Mouse (Mus musculus) heart, postnatal 10 days (tissue): ENCODE results near the gene Mrpl24. TPM values are rescaled to one million over a fixed set of nuclear protein-coding genes. Genes with fewer than 3 reads are reported as not detected.

Experiments used
- DNase-seq, 2 experiments: peaks; one replicate each; pipeline ENCODE4 v3.0.0; 2021
- intact Hi-C: fragments of 180-260 bp; cut with DNase I; formaldehyde crosslinking; loops from one replicate; pipeline ENCODE4 v1.15.1; 2025
- total RNA-seq, 2 experiments: library from RNA; stranded (reverse); gene quantifications; 2 replicates each; pipeline ENCODE4 v1.2.3; 2021

Gene Mrpl24
- total RNA-seq, 2 experiments from 2014 or later = 60.5 to 75.5 TPM

DNA sequence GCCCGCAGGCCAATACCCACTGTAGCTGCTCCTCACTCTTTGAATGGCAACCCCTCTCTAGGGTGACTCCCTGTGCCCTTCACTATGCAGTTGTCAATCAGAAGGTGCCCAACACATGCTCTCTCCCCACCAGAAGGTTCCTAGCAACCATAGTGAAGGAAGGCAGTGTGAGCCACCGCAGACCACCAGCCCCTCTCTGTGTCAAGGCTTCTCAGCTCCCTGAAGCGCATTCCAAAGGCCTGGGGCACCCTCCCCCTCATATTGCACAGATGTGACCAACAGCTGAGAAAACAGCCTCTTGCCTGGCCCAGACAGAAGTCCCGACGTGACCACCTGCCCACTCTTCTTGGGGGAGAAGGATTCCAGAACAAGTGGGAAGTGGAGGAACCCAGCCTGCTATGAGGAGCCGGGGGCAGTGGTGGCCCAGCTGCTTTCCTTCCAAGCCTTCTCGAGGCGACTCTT, 52.9 kb downstream of the Mrpl24 start:
- intact Hi-C loops = no loop called here
- no peak for DNase-seq

DNA sequence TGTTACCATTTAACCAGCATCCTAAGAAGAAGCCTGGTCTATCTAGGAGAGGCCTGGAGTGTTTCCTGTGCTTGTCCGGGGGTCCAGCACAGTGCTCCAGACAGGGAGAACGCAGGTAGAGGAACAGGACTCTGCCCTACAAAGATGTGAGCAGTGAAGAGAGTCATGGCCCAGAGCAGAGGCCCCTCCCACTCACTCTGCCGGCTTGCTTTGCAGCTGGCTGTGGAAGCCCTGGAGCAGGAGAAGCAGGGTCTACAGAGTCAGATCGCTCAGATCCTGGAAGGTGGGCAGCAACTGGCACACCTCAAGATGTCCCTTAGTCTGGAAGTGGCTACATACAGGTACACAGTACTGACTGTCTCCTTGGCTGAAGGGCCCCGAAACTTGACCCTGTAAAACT, 53.5 kb downstream of the Mrpl24 start:
- no peak for DNase-seq
- intact Hi-C loops = no loop called here

Other genes starting within 250 kb of the Mrpl24 start
- under 1 TPM; 0.29 to 0.50 TPM for gene Lrrc71, start 170.9 kb upstream of the Mrpl24 start, total RNA-seq
- under 1 TPM; 0.15 to 0.29 TPM for gene Ntrk1, start 124.3 kb upstream of the Mrpl24 start, total RNA-seq
- under 1 TPM; 0.20 to 0.55 TPM for gene Insrr, start 122.6 kb upstream of the Mrpl24 start, total RNA-seq
- gene Pear1, start 95.2 kb upstream of the Mrpl24 start, total RNA-seq = 10 to 100 TPM; 29.5 to 30.7 TPM
- gene Sh2d2a, start 72.8 kb upstream of the Mrpl24 start, total RNA-seq = under 1 TPM; 0.10 to 0.31 TPM
- gene Prcc, start 33.9 kb upstream of the Mrpl24 start, total RNA-seq = 10 to 100 TPM; 54.8 to 56.2 TPM
- 100 to 1,000 TPM; 106 to 112 TPM for gene Hdgf, start 13.2 kb upstream of the Mrpl24 start, total RNA-seq
- gene Isg20l2, start 10.8 kb downstream of the Mrpl24 start, total RNA-seq = 10 to 100 TPM; 16.2 to 18.9 TPM
- gene Rrnad1, start 11.2 kb downstream of the Mrpl24 start, total RNA-seq = 1 to 10 TPM; 6.8 to 7.0 TPM
- under 1 TPM; 0.57 to 0.81 TPM for gene Crabp2, start 29.2 kb downstream of the Mrpl24 start, total RNA-seq
- 10 to 100 TPM; 56.4 to 62.4 TPM for gene Nes, start 51.6 kb downstream of the Mrpl24 start, total RNA-seq
- under 1 TPM in 1 of 2 experiments, not detected in 1; 0.17 TPM for gene Bcan, start 80.7 kb downstream of the Mrpl24 start, total RNA-seq
- not detected for gene Hapln2, start 108.1 kb downstream of the Mrpl24 start, total RNA-seq
- gene Gpatch4, start 123.6 kb downstream of the Mrpl24 start, total RNA-seq = 1 to 10 TPM; 7.2 to 8.4 TPM
- gene Naxe, start 139.0 kb downstream of the Mrpl24 start, total RNA-seq = 10 to 100 TPM; 76.5 to 86.4 TPM
- not detected for gene Ttc24, start 158.8 kb downstream of the Mrpl24 start, total RNA-seq
- 10 to 100 TPM; 15.6 to 19.3 TPM for gene Iqgap3, start 162.5 kb downstream of the Mrpl24 start, total RNA-seq
- gene Mef2d, start 222.9 kb downstream of the Mrpl24 start, total RNA-seq = 100 to 1,000 TPM; 121 to 133 TPM